Mouse (Mus musculus) heart, embryonic 14.5 days (tissue): Measurements from ENCODE around the gene Stard9. TPM values are rescaled to one million over a fixed set of nuclear protein-coding genes. Genes with fewer than 3 reads are reported as not detected.

Source experiments
- ATAC-seq: fragments of 200-750 bp; cut with Nextera tagmentation; 2 replicates; pipeline ENCODE4 v1.8.0; 2017; ENCODE audit warnings: low read depth, moderate TSS enrichment; ENCODE audit not compliant: insufficient number of reproducible peaks, insufficient read depth, low FRiP score
- H3K27ac ChIP-seq, 2 experiments: fragments of 200-500 bp in 1 of 2; fragments of 300-500 bp in 1 of 2; sonication (generic) in 1 of 2; replicated peaks in 1 of 2; 2 replicates each; pipeline ENCODE4 v1.5.1; 2012 to 2014; ENCODE audit warnings: low read depth in 2 of 2, low read length in 2 of 2, control low read depth in 1 of 2, mild to moderate bottlenecking in 1 of 2, mixed read lengths in 1 of 2; ENCODE audit not compliant: control insufficient read depth in 1 of 2, insufficient read depth in 1 of 2
- H3K27me3 ChIP-seq: fragments of 300-500 bp; sonication (generic); 2 replicates; pipeline ENCODE4 v1.6.1; 2014; ENCODE audit warnings: mild to moderate bottlenecking, low read length, control low read depth; ENCODE audit not compliant: control insufficient read depth, insufficient read depth
- H3K36me3 ChIP-seq: fragments of 300-500 bp; sonication (generic); 2 replicates; pipeline ENCODE4 v1.6.1; 2014; ENCODE audit warnings: mild to moderate bottlenecking, control low read depth, low read length, mixed read lengths; ENCODE audit not compliant: control insufficient read depth, insufficient read depth
- H3K4me1 ChIP-seq, 2 experiments: fragments of 200-500 bp in 1 of 2; fragments of 300-500 bp in 1 of 2; sonication (generic) in 1 of 2; 2 replicates each; pipeline ENCODE4 v1.6.1; 2012 to 2014; ENCODE audit warnings: low read length in 2 of 2, control low read depth in 1 of 2, mixed read lengths in 1 of 2; ENCODE audit not compliant: control insufficient read depth in 2 of 2, insufficient read depth in 2 of 2
- H3K4me2 ChIP-seq: fragments of 300-500 bp; sonication (generic); 2 replicates; pipeline ENCODE4 v1.6.1; 2014; ENCODE audit warnings: mild to moderate bottlenecking, low read length
- H3K4me3 ChIP-seq, 2 experiments: fragments of 200-500 bp in 1 of 2; fragments of 300-500 bp in 1 of 2; sonication (generic) in 1 of 2; 2 replicates each; pipeline ENCODE4 v1.5.1; 2012 to 2014; ENCODE audit warnings: low read length in 2 of 2, mild to moderate bottlenecking in 2 of 2, control low read depth in 1 of 2, low read depth in 1 of 2, moderate library complexity in 1 of 2; ENCODE audit not compliant: control insufficient read depth in 1 of 2, insufficient read depth in 1 of 2
- H3K9ac ChIP-seq: fragments of 300-500 bp; sonication (generic); 2 replicates; pipeline ENCODE4 v1.6.1; 2014; ENCODE audit warnings: mild to moderate bottlenecking, low read length
- H3K9me3 ChIP-seq: fragments of 300-500 bp; sonication (generic); 2 replicates; pipeline ENCODE4 v1.6.1; 2016; ENCODE audit warnings: low read length, control low read depth; ENCODE audit not compliant: control insufficient read depth
- WGBS: fragments of 180-500 bp; shearing (Covaris S2); extraction: QIAGEN DNeasy Blood & Tissue Kit; methylation state at CpG from one replicate; pipeline ENCODE4 v1.1.7; 2014; 5-methylcytosine and 5-hydroxymethylcytosine counted together
- polyA plus RNA-seq: library from polyadenylated mRNA; unstranded; fragments of >200 nt; fragmentation: Nextera tagmentation; extraction: Ambion mirVana; gene quantifications from 2 replicates; pipeline ENCODE4 v1.2.1, GENCODE M21; 2014

Gene Stard9
- polyA plus RNA-seq, 1 experiment from 2014 or later: 5.7 TPM

DNA sequence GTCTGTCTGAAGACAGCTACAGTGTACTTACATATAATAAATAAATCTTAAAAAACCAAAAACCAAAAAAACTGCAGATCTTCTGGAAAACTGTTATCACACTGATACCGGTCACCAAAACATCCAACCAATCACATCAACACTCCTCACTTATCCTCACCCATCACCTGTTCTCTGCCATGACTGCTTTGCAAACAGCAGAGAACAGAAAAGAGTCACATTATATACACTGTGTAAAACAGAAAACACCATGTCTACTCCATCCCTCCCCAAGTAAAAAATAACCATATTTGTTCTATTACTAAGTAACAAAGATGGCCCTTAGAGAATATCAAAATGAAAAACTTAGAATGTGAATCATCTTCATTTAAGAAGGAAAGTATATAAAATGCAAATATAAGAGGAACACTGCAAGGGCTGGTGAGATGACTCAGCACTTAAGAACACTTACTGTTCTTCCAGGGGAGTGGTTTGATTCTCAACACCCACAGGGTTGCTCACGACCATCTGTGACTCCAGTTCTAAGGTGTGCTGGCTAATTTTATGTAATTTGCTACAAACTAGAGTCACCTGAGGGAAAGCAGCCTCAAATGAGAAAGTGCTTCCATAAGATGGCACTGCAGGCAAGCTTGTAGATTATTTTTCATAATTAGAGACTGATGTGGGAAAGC, 141.5 kb downstream of the Stard9 start:
- Histone ChIP-seq H3K27ac (no peak overlapping the region), H3K4me2 (no peak overlapping the region), H3K36me3 (peaks cover 26% of the 10 kb centered on the region), H3K9ac (no peak overlapping the region), H3K4me1 (no peaks in the 10 kb centered on the region), H3K9me3 (no peaks in the 10 kb centered on the region), H3K4me3 (no peak overlapping the region), H3K27me3 (no peaks in the 10 kb centered on the region)
- ATAC-seq: no peak
- 89% methylated on average over 2 of the region's 2 CpGs for WGBS

Other genes starting within 250 kb of the Stard9 start
- 9.0 and 9.8 TPM in 2 replicates for gene Ganc, start 225.2 kb upstream of the Stard9 start, polyA plus RNA-seq
- gene Tmem87a, start 225.0 kb upstream of the Stard9 start, polyA plus RNA-seq: 7.5 and 9.9 TPM in 2 replicates
- gene Capn3, start 173.1 kb upstream of the Stard9 start, polyA plus RNA-seq: 2.9 and 3.3 TPM in 2 replicates
- 53.0 and 56.8 TPM in 2 replicates for gene Zfp106, start 65.3 kb upstream of the Stard9 start, polyA plus RNA-seq
- 52.2 and 52.7 TPM in 2 replicates for gene Snap23, start 61.5 kb upstream of the Stard9 start, polyA plus RNA-seq
- gene Haus2, start 19.7 kb upstream of the Stard9 start, polyA plus RNA-seq: 19.7 and 21.9 TPM in 2 replicates
- gene Lrrc57, start 19.6 kb upstream of the Stard9 start, polyA plus RNA-seq: 22.0 and 22.9 TPM in 2 replicates
- gene Cdan1, start 221.0 kb downstream of the Stard9 start, polyA plus RNA-seq: 7.5 and 7.9 TPM in 2 replicates
- 4.1 and 4.4 TPM in 2 replicates for gene Ttbk2, start 221.5 kb downstream of the Stard9 start, polyA plus RNA-seq